Mouse (Mus musculus): Measurements from ENCODE around the gene Zfyve9.

DNA sequence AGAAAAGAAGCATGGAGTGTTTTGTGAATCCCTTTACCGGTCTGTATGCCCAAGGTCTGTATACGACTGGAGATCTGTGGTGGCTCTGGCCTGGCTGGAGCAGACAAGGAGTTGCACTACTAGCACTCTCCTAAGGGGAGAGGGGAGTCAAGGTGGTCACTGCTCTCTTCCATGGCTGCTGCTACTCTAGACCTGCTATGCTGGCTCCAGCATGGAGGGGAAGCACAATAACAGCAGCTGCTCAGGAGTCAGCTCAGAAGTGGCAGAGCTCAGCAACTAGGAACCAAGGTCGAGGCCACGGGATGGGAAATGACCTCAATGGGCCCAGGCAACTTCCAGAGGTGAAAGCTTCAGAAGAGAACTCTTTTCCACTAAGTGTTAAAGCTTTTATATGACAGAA, 30.5 kb upstream of the Zfyve9 start:
- no peak for TF ChIP-seq CTCF (IDR thresholded peaks at IDR 0.05; ENCODE audit: low read depth)
- TF ChIP-seq EP300 (IDR thresholded peaks at IDR 0.05; ENCODE audit: low read depth) = no peak

All from liver, postnatal 0 days (tissue).